Mouse (Mus musculus) megakaryocyte, embryonic 14.5 days (primary cell): ENCODE measurements around the gene Rpl15.

ENCODE experiments used
- FLI1 ChIP-seq: IDR thresholded peaks from 2 replicates; pipeline ENCODE4 v1.6.1; 2012; ENCODE audit warnings: low read length, inconsistent platforms, mixed read lengths
- GATA1 ChIP-seq: IDR thresholded peaks from 3 replicates; pipeline ENCODE4 v1.6.1; 2012; ENCODE audit warnings: mixed read lengths, low read length, inconsistent platforms, borderline replicate concordance

GRCm38 (mm10) chr14:18284581-18284980 lies 13.4 kb upstream of the Rpl15 start:
- TF ChIP-seq GATA1 = no peak
- TF ChIP-seq FLI1 = no peak
